Mouse (Mus musculus) left cerebral cortex, postnatal 4 days (tissue): ENCODE data around the gene Igf1r. TPM values are rescaled to one million over a fixed set of nuclear protein-coding genes. Genes with fewer than 3 reads are reported as not detected.
A peak's percentile ranks its signal among the peaks of the same experiment; 100 is the strongest.
"Not testable (repeated sequence)": the region's sequence is repeated elsewhere in the genome, so short reads cannot be mapped to it uniquely, and the experiment has no call there.

Experiments used
- DNase-seq: peaks from one replicate; pipeline ENCODE4 v3.0.0-alpha.2; 2022
- intact Hi-C: fragments of 180-260 bp; cut with DNase I; formaldehyde crosslinking; loops from one replicate; pipeline ENCODE4 v1.15.1; 2025
- total RNA-seq, 2 experiments: library from RNA; stranded (reverse); gene quantifications; 2 replicates each; pipeline ENCODE4 v1.2.3; 2021

Gene Igf1r
- total RNA-seq, 2 experiments from 2014 or later = 64.2 to 70.0 TPM

DNA sequence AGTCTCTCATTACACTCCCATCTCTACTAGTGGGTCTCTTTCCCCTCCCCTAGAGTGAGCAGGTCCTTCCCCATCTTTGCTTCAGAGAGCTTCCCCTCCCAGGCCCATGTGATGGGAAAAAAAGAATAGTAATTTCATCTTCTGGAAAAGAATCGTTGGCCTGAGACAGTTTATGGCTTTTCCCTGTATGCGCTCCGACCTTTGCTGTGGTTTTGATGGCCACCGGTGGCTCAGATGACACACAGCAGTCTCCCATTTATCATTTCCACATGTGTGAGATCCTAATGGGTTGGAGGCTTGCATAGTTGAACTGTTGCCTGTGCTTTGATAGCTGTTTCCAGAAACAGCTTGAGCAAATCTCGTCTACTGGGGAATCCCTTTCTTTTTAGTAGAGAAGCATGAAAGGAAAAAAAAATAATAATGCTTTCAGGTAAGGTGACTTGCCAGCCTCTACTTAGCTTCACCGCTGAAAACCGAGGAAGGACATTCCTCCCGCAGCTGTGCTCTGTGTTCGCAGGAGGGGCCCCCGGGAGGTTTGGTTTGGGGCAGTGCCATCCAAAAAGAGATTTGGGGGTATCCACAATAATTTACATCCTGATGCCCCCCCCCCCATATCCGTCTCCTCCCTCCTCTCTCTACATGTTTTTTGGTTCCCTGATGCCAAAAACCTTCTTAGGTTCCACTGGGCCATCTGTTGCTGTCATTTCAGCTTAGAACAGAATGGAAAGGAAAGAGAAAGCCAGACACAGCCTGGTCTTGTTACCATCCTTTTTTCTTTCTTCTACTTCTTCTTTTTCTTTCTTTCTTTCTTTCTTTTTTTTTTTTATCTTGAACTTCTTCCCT lies 324.6 kb downstream of the Igf1r start:
- intact Hi-C loops = no loop called here
- peak; percentile 50 for DNase-seq

GRCm38 (mm10) chr7:68277897-68278270 lies 325.3 kb downstream of the Igf1r start:
- intact Hi-C loops = no loop called here
- no peak for DNase-seq

GRCm38 (mm10) chr7:68278385-68278784 lies 325.8 kb downstream of the Igf1r start:
- DNase-seq = no peak
- intact Hi-C loops = no loop called here

DNA sequence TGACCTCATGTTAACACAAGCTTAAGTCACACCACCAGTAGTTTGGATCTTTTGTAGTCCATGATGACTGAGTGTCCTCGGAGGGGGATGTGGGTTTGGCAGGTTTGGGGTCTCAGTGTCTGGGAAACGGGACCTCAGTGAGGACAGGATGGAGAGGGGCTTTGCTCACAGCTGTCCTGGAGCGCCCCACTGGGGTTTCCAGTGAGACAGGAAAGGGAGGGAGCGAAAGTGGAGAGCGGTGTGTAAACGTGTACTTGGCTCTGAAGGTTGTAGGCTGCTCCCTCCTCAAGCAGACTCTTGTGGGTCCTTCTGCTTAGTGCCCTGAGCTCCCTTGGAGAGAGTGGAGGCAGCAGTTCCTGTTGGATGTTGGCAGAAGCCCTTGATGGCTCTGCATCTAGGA lies 326.3 kb downstream of the Igf1r start:
- intact Hi-C loops = no loop called here
- DNase-seq = no peak

DNA sequence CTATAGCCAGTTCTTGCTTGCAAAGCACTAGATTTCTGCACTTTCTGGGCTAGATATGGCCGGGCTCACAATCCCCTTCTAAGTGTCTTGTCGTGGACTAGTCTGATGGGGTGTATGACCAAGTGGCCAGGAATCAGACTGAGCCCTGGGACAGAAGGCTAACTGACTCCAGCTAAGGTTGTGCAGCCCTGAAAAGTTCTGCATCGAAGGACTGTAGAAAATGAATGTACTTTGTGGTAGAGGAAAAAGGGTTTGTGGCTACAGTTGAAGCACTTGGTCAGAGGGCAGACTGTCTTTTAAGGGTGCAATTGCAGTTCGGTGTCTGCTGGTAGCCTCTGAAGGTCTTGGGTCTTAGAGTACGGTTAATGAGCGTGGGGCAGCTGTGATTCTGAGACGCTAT lies 326.9 kb downstream of the Igf1r start:
- DNase-seq = no peak
- intact Hi-C loops = no loop called here

GRCm38 (mm10) chr7:68280352-68280869 lies 327.8 kb downstream of the Igf1r start:
- intact Hi-C loops = no loop called here
- no peak for DNase-seq

- DNase-seq = no peak
- intact Hi-C loops = no loop called here
These were observed 328.7 kb downstream of the Igf1r start for GRCm38 (mm10) chr7:68281341-68281740.

GRCm38 (mm10) chr7:68282304-68283132 lies 329.9 kb downstream of the Igf1r start:
- DNase-seq = no peak
- intact Hi-C loops = no loop called here

DNA sequence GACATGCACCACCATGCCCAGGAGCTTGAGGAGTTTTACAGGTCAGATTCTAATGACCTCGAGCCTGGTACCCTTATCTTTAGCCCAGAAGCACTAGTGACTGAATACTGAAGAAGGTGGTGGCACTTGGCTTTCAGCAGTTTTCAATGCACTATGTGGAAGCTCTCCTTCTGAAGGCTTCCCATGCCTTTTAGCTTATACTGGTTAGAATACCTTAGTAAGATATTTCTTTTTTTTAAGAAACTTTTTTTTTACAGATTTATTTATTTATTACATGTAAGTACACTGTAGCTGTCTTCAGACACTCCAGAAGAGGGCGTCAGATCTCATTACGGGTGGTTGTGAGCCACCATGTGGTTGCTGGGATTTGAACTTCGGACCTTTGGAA lies 330.5 kb downstream of the Igf1r start:
- DNase-seq, intact Hi-C loops: not testable (repeated sequence)

Other genes with a start within 250 kb of the Igf1r start
- 10 to 100 TPM; 25.6 to 27.7 TPM for gene Synm, start 193.1 kb upstream of the Igf1r start, total RNA-seq